Mouse (Mus musculus) testis, adult 2 months (tissue): Measurements from ENCODE around the gene Mplkip. TPM values are rescaled to one million over a fixed set of nuclear protein-coding genes. Genes with fewer than 3 reads are reported as not detected.

ENCODE experiments used
- H3K27ac ChIP-seq: fragments of 200-500 bp; 2 replicates; pipeline ENCODE4 v1.5.1; 2012; ENCODE audit warnings: low read depth, low read length; ENCODE audit not compliant: control insufficient read depth, insufficient read depth
- H3K27me3 ChIP-seq: fragments of 200-500 bp; 2 replicates; pipeline ENCODE4 v1.6.1; 2012; ENCODE audit warnings: mild to moderate bottlenecking, low read length, moderate library complexity; ENCODE audit not compliant: control insufficient read depth, insufficient read depth
- H3K36me3 ChIP-seq: fragments of 200-500 bp; 2 replicates; pipeline ENCODE4 v1.6.1; 2012; ENCODE audit warnings: mild to moderate bottlenecking, low read length; ENCODE audit not compliant: control insufficient read depth, insufficient read depth
- H3K4me1 ChIP-seq: fragments of 200-500 bp; 2 replicates; pipeline ENCODE4 v1.6.1; 2012; ENCODE audit warnings: low read length; ENCODE audit not compliant: control insufficient read depth, insufficient read depth
- H3K4me3 ChIP-seq: fragments of 200-500 bp; 2 replicates; pipeline ENCODE4 v1.5.1; 2012; ENCODE audit warnings: low read depth, mild to moderate bottlenecking, low read length, moderate library complexity, mixed read lengths; ENCODE audit not compliant: control insufficient read depth
- CTCF ChIP-seq: fragments of 200-500 bp; IDR thresholded peaks from 2 replicates; pipeline ENCODE4 v1.5.1; 2012; ENCODE audit warnings: low read depth, mild to moderate bottlenecking, inconsistent platforms, low read length, moderate library complexity; ENCODE audit not compliant: control insufficient read depth, insufficient read depth, insufficient replicate concordance
- POLR2A ChIP-seq: fragments of 200-500 bp; IDR thresholded peaks from 2 replicates; pipeline ENCODE4 v1.6.1; 2012; ENCODE audit warnings: low read depth, mild to moderate bottlenecking, inconsistent platforms, low read length, moderate library complexity; ENCODE audit not compliant: control insufficient read depth
- polyA plus RNA-seq: library from polyadenylated mRNA; depleted of rRNA; stranded (reverse); fragments of >200 nt; gene quantifications from 2 replicates; pipeline ENCODE4 v1.2.3, GENCODE M21; 2012; rRNA removed

The Mplkip gene
- polyA plus RNA-seq, 1 experiment: 15.2 TPM

DNA sequence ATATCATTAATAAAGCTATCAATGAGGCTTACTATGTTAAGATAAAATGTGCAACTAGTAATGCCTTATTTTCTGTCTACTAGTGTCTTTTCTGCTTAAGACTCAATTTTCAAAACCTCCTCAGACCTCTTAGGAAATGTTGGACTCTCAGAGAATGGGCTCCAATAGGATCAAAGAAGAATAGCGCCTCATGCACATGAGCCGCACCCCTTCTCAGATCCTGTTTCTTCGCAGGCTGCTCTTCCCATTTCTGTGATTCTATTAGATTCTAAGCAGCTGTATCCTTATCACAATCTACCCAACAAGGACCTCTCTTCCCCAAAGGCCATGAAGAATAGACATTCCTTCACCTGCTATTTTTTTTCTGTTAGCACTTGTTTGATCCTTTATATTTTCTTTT is 33.8 kb downstream of the Mplkip start:
- H3K27me3 ChIP-seq: no peaks in the 10 kb centered on the region
- no peak overlapping the region for H3K4me3 ChIP-seq
- no peak overlapping the region for H3K27ac ChIP-seq
- no peak for TF ChIP-seq POLR2A
- no peak for TF ChIP-seq CTCF
- H3K4me1 ChIP-seq: no peaks in the 10 kb centered on the region
- H3K36me3 ChIP-seq: no peaks in the 10 kb centered on the region

Other genes with a start within 250 kb of the Mplkip start
- gene Sugct, start 361 bp downstream of the Mplkip start, polyA plus RNA-seq: 1.2 TPM in 2 replicates
- 26.3 and 30.0 TPM in 2 replicates for gene Cdk13, start 109.9 kb downstream of the Mplkip start, polyA plus RNA-seq
- gene Rala, start 249.0 kb downstream of the Mplkip start, polyA plus RNA-seq: 22.2 and 23.2 TPM in 2 replicates